Mouse (Mus musculus) embryo, embryonic 11 days (tissue): ENCODE measurements at regions not wholly inside any gene's neighbourhood (a gene's known extent, or its start where the extent isn't known, plus 50 kb on each side); places are given as distances from the start of the nearest gene placed in this dataset.
A peak's percentile ranks its signal among the peaks of the same experiment; 100 is the strongest.
"Not testable (repeated sequence)": the region's sequence is repeated elsewhere in the genome, so short reads cannot be mapped to it uniquely, and the experiment has no call there.

ENCODE experiments used
- DNase-seq: peaks from one replicate; pipeline ENCODE4 v3.0.0-alpha.2; 2015

- peak; percentile 13 for DNase-seq
Observed at GRCm38 (mm10) chr16:73404509-73404908, 1007.1 kb downstream of the Robo2 start.

GRCm38 (mm10) chr16:73404099-73404498, 1007.5 kb downstream of the Robo2 start:
- DNase-seq = no peak

- DNase-seq = peak; percentile 39
Observed at GRCm38 (mm10) chr16:73379056-73379455, 1032.6 kb downstream of the Robo2 start.

- no peak for DNase-seq
Observed at GRCm38 (mm10) chr16:73374608-73375165, 1036.9 kb downstream of the Robo2 start.

- DNase-seq = peak; percentile 18
Observed at GRCm38 (mm10) chr16:73368607-73369233, 1042.9 kb downstream of the Robo2 start.

- DNase-seq = no peak
Observed at GRCm38 (mm10) chr16:73367926-73368325, 1043.7 kb downstream of the Robo2 start.

GRCm38 (mm10) chr16:73367226-73367840, 1044.3 kb downstream of the Robo2 start:
- DNase-seq = peak; percentile 28

GRCm38 (mm10) chr16:73350698-73351097, 1042.6 kb downstream of the Robo1 start:
- peak; percentile 58 for DNase-seq

GRCm38 (mm10) chr16:73343941-73344340, 1035.8 kb downstream of the Robo1 start:
- no peak for DNase-seq

- DNase-seq = no peak
Observed at GRCm38 (mm10) chr16:73343531-73343930, 1035.4 kb downstream of the Robo1 start.

- no peak for DNase-seq
Observed at GRCm38 (mm10) chr16:73317644-73318043, 1009.5 kb downstream of the Robo1 start.

GRCm38 (mm10) chr16:73310096-73310495, 1002.0 kb downstream of the Robo1 start:
- no peak for DNase-seq

GRCm38 (mm10) chr16:73279951-73280350, 971.8 kb downstream of the Robo1 start:
- DNase-seq = peak; percentile 30

- DNase-seq = no peak
Observed at GRCm38 (mm10) chr16:73259691-73260090, 951.6 kb downstream of the Robo1 start.

GRCm38 (mm10) chr16:73259283-73259682, 951.2 kb downstream of the Robo1 start:
- no peak for DNase-seq

GRCm38 (mm10) chr16:73245073-73245590, 937.0 kb downstream of the Robo1 start:
- no peak for DNase-seq

- DNase-seq = no peak
Observed at GRCm38 (mm10) chr16:73230599-73230998, 922.5 kb downstream of the Robo1 start.

GRCm38 (mm10) chr16:73217555-73217954, 909.4 kb downstream of the Robo1 start:
- DNase-seq = no peak

- DNase-seq = no peak
Observed at GRCm38 (mm10) chr16:73203542-73203941, 895.4 kb downstream of the Robo1 start.

GRCm38 (mm10) chr16:73200991-73201390, 892.9 kb downstream of the Robo1 start:
- DNase-seq = no peak

GRCm38 (mm10) chr16:73182776-73183175, 874.7 kb downstream of the Robo1 start:
- no peak for DNase-seq

GRCm38 (mm10) chr16:73182258-73182657, 874.2 kb downstream of the Robo1 start:
- no peak for DNase-seq

GRCm38 (mm10) chr16:73155447-73155846, 847.3 kb downstream of the Robo1 start:
- peak; percentile 3 for DNase-seq

- not testable (repeated sequence) for DNase-seq
Observed at GRCm38 (mm10) chr16:73127927-73128326, 819.8 kb downstream of the Robo1 start.
